Mouse (Mus musculus): Measurements from ENCODE around the gene Slc4a8.

DNA sequence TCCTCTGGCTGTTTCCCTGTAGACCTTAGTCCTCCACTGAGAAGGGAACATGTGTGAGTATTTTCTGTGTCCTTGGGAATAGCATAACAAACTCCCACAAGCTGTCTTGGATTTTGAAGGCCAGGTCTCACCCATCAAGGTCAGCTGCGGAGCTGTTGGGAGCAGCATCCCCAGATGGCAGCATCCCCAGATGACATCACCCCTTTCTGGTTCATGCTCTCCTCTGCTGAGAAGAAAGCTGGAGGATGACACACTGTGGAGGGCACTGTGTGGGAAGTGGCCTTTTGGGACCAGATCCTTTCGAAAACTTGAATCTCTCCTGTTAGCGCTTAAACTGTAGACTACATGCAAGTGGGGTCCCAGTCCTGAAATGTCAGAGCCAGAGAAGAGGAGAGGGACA is 14.9 kb downstream of the Slc4a8 start:
- TF ChIP-seq EP300 (IDR thresholded peaks at IDR 0.05; ENCODE audit: low read depth), result no peak
- TF ChIP-seq CTCF (IDR thresholded peaks at IDR 0.05; ENCODE audit: low read depth), result no peak

All from liver, postnatal 0 days (tissue).